Mouse (Mus musculus) megakaryocyte, adult 5-6 weeks (primary cell): ENCODE data around the gene Cep112. TPM values are rescaled to one million over a fixed set of nuclear protein-coding genes. Genes with fewer than 3 reads are reported as not detected.

Source experiments
- ATAC-seq: 2 replicates; pipeline ENCODE4 v1.8.0; 2016; ENCODE audit warnings: mild to moderate bottlenecking, inconsistent platforms; ENCODE audit not compliant: poor library complexity, severe bottlenecking
- total RNA-seq, 2 experiments: library from RNA; stranded (forward) in 1 of 2; stranded (reverse) in 1 of 2; fragments of 153-499, 151-499 nt in 1 of 2; fragments of 221-1000, 200-1000 nt in 1 of 2; gene quantifications; 2 replicates each; pipeline versions ENCODE4 v1.2.3 to v1.2.4; 2015 to 2017

The Cep112 gene
- total RNA-seq, 2 experiments from 2014 or later, result 0.07 to 1.6 TPM

DNA sequence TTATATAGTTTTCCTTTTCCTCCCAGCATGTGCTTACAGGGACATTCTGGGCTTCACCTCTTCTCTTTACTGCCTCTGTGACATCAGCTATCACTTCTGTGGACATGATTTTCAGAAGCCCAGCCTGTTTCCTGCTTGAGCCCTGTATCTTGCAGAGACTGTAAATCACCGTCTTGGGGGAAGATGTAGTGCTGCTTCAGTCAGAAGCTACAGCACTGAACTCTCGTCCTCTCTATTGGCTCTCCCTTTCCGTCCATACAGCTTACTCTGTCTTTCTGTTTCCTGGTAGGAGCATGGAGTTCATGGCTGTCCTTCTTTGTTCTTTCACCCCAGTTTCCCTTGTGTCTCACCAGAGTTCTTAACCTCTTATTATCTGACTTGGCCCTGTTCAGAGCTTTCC lies 352.2 kb downstream of the Cep112 start:
- ATAC-seq, result no peak

- no peak for ATAC-seq
These were observed 355.6 kb downstream of the Cep112 start for GRCm38 (mm10) chr11:108780271-108781250.

DNA sequence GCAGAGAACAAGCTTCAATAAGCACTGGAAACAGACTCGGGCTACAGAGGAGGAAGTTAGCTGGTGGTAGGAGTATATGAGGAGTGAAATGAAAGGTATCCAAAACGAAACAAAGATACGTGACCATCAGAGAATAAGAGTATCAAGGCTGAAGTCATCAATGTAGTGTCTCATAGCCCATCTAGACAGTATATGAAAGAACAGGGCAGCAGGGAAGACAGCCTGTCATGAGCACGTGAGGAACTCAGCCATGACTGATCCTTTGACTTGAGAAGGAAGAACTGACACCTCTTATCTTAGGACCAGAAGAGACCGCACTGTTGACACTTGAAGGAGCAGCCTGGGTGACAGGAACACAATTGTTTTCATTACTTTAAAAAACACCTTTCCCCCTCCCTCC lies 373.4 kb downstream of the Cep112 start:
- ATAC-seq, result no peak

DNA sequence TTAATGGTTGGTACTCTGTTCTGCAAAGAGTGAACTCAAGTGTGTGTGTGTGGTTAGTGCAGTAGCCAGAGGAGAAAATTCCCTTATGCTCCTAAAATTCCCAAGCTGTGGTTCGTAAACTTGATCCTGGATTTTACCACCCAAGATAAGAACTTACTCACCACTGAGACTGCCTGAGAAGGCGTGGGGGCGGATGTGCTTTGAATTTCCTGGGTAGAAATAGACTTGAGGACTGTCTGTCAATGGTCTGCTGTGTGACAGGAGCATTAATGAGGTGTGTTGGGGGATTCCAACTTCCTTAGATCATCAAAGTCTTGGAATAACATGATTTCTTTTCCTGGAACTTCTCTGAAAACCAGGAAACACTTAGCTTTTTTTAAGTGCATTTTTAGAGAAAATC lies 374.7 kb downstream of the Cep112 start:
- ATAC-seq, result no peak

DNA sequence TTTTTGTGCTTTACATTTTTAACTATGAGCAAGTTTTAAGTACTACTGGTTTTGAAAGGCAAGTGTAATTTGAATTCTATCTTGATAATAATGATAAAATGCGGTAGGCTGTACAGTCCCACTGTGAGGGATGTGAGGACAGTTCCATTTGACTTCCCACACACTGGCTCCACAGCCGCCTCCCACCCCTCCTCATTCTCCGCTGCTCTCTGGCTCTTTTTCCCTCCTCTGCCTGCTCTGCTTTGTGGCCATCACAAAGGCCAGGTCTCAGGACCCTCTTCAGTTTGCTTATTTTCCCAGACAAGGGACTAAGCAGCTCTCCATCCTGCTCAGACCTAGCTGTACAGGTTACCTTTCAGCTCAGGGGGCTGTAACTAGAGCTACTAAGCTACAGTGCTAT lies 379.0 kb downstream of the Cep112 start:
- no peak for ATAC-seq

DNA sequence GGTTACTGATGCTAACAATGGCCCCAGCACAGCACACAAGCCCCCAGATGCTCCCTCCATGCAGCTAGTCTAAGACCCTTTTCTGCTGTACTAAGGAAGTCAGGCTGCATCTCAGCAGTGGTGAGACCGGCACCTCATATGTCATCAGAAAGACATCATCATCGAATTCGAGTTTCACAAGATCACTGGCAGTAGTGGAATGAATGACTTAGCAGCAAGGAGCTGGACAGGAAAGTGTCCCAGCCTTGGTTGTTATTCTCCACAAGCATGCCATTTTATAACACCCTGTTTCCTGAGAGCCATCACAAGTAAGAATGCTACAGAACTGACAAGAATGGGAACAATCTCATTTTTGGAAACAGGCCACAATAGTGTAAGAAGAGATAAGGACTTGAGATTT lies 381.0 kb downstream of the Cep112 start:
- no peak for ATAC-seq

DNA sequence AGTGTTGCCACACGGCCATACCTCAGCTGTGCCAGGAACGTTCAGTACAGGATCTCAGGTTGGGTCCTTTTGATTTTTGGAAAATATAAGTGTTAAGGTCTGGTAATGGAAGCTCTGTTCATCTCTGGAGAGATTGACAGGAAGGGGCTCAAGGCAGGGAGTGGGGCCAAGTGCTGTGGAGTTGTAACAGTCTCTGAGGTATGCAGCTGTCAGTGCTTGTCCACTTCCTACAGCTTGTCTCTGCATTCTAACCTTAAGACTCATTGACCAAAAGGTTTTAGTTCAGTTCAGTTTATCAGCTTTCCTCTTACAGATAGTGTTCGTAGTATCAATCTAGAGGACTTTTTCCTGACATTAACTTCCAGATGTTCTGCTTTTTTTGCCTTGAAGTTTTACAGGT lies 384.6 kb downstream of the Cep112 start:
- no peak for ATAC-seq

- ATAC-seq, result no peak
These were observed 396.8 kb downstream of the Cep112 start for GRCm38 (mm10) chr11:108821771-108822170.

DNA sequence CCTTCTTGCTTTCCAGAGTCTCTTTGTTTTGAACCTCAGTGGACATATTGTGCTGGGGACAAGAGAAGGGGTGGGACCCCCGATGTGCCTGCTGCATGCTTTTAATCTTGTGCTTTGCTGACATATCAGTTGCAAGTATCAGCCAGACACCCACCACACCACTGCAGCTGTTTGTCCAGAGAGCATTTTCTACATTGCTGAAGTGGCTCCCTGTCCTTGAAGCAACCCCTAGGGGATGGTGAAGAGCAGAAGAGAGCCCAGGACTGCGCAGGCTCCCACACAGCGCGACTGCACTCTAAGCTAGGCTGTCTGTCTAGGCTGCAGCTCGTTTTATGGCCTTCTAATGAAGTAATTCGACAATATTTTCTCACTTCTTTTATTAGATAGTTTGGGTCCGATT lies 397.3 kb downstream of the Cep112 start:
- ATAC-seq, result no peak

DNA sequence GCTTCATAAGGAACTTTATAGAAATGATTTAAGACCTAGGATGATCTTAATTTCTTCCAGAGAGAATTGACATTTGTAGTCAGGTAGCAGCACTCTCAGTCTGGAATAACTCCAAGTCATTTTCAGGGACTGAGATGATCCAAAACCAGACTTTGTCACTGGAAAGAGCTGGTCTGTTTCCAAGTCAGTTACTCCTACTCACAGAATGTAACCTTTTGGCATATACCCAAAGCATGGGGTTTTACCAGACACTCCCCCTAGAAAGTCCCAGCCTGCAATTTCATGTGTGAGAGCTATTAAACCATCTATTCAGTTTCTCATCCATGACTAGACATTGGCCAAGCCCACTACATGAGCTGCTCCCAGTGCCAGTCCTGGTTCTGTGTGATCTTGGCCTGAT lies 402.3 kb downstream of the Cep112 start:
- no peak for ATAC-seq

- ATAC-seq, result no peak
These were observed 403.5 kb downstream of the Cep112 start for GRCm38 (mm10) chr11:108828374-108829025.

DNA sequence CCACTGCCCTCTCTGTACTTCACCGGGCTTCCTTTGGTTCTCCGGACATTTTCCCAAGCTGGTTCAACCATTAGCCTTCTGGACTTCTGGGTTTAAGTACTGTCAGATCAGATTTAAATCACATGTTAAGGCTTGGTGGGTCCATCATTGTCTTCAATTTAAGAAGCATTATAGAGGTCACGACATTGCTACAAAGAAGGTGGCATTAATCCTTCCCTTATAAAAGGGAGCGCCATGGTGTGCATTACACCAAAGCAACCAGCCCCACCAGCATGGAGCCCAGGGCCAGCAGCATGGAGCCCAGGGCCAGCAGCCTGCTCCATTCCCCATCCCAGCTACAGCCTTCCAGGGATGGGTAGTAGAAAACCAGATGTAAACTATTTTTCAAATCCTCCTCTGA lies 411.7 kb downstream of the Cep112 start:
- no peak for ATAC-seq

DNA sequence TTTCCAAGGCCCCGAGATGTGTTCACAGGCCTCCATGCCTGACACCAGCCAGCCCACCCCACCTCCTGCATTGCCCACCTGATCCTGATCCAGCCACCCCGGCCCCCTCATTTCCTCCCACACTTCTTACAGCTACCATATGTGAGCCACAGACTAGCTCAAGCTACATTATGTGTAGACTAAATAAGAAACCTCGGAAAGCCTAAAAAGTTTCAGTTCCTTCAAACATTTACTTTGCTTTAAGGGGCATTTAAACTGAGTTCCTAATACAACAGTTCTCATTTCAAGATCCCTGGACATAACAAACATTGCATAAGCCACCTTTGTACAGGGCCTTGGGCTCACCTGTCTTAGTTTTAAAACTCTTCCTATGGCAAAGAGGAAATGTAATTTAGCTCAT lies 415.2 kb downstream of the Cep112 start:
- ATAC-seq, result no peak

- no peak for ATAC-seq
These were observed 417.8 kb downstream of the Cep112 start for GRCm38 (mm10) chr11:108842765-108843164.

GRCm38 (mm10) chr11:108845971-108846370 lies 421.0 kb downstream of the Cep112 start:
- ATAC-seq, result no peak

GRCm38 (mm10) chr11:108846479-108846878 lies 421.5 kb downstream of the Cep112 start:
- ATAC-seq, result no peak

- no peak for ATAC-seq
These were observed 426.8 kb downstream of the Cep112 start for GRCm38 (mm10) chr11:108851771-108852170.

GRCm38 (mm10) chr11:108857254-108857653 lies 432.3 kb downstream of the Cep112 start:
- ATAC-seq, result no peak

- ATAC-seq, result no peak
These were observed 432.8 kb downstream of the Cep112 start for GRCm38 (mm10) chr11:108857678-108858338.

DNA sequence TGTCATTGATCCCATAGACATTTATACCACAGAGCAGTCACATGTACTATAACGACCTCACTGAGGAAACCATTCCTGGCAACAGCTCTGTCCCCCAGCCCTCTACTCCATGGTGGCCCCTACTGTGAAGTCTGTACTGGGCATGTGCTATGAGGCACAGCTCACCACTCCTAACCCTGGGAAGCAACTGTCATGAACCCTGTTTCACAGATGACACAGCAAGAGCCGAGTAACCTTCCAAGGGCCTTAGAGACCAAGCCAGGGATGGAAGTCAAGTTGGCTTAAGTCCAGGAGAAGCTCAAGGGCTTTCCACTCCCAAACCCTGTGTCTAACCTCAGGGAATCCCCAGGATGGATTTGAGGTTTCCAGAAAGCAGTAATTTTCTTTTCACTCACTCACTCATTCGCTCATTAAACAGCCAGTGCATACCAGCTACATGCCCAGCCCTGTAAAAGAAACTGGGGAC lies 433.4 kb downstream of the Cep112 start:
- no peak for ATAC-seq

DNA sequence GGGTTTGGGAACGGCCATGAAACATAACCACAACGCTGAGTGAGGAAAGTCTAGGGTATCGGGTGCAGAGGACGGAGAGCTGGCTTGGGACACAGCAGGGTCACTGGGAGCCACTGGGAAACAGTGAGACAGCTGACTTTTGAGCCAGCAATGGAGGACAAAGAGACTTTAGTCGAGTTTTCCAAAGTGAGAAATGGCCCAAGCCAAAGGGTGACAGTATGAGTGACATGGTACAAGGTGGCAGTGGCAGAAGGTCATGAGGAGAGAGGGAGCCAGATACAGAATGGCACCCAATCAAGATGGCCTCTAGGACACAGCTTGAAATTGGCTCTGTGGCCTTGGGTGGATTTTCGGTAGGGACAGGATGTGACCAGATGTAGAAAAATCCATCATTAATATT lies 433.9 kb downstream of the Cep112 start:
- ATAC-seq, result no peak
